Mouse (Mus musculus) kidney, embryonic 16.5 days (tissue): ENCODE data around the gene Rnf24. TPM values are rescaled to one million over a fixed set of nuclear protein-coding genes. Genes with fewer than 3 reads are reported as not detected.

ENCODE experiments used
- ATAC-seq: fragments of 200-750 bp; cut with Nextera tagmentation; 2 replicates; pipeline ENCODE4 v1.8.0; 2017; ENCODE audit warnings: moderate TSS enrichment; ENCODE audit not compliant: low FRiP score, low TSS enrichment
- H3K27ac ChIP-seq: fragments of 300-500 bp; sonication (generic); 2 replicates; pipeline ENCODE4 v1.5.1; 2014; ENCODE audit warnings: low read length
- H3K27me3 ChIP-seq: fragments of 300-500 bp; sonication (generic); 2 replicates; pipeline ENCODE4 v1.6.1; 2014; ENCODE audit warnings: low read length, control low read depth, mixed read lengths; ENCODE audit not compliant: insufficient read depth
- H3K36me3 ChIP-seq: fragments of 300-500 bp; sonication (generic); 2 replicates; pipeline ENCODE4 v1.6.1; 2014; ENCODE audit warnings: low read length, control low read depth, mixed read lengths; ENCODE audit not compliant: insufficient read depth
- H3K4me1 ChIP-seq: fragments of 300-500 bp; sonication (generic); 2 replicates; pipeline ENCODE4 v1.6.1; 2014; ENCODE audit warnings: low read length, control low read depth, mixed read lengths; ENCODE audit not compliant: insufficient read depth
- H3K4me2 ChIP-seq: fragments of 300-500 bp; sonication (generic); replicated peaks from 2 replicates; pipeline ENCODE4 v1.6.1; 2014; ENCODE audit warnings: low read depth, low read length
- H3K4me3 ChIP-seq: fragments of 300-500 bp; sonication (generic); 2 replicates; pipeline ENCODE4 v1.5.1; 2014; ENCODE audit warnings: mild to moderate bottlenecking, low read length
- H3K9ac ChIP-seq: fragments of 300-500 bp; sonication (generic); replicated peaks from 2 replicates; pipeline ENCODE4 v1.6.1; 2014; ENCODE audit warnings: low read length
- H3K9me3 ChIP-seq: fragments of 300-500 bp; sonication (generic); 2 replicates; pipeline ENCODE4 v1.6.1; 2016; ENCODE audit warnings: low read length, control low read depth
- WGBS: fragments of 180-500 bp; shearing (Covaris S2); extraction: QIAGEN DNeasy Blood & Tissue Kit; methylation state at CpG from one replicate; pipeline ENCODE4 v1.1.7; 2014; 5-methylcytosine and 5-hydroxymethylcytosine counted together
- polyA plus RNA-seq: library from polyadenylated mRNA; unstranded; fragments of >200 nt; fragmentation: Nextera tagmentation; extraction: Ambion mirVana; gene quantifications from 2 replicates; pipeline ENCODE4 v1.2.1, GENCODE M21; 2015

Gene Rnf24
- polyA plus RNA-seq, 1 experiment from 2014 or later: 3.6 TPM

DNA sequence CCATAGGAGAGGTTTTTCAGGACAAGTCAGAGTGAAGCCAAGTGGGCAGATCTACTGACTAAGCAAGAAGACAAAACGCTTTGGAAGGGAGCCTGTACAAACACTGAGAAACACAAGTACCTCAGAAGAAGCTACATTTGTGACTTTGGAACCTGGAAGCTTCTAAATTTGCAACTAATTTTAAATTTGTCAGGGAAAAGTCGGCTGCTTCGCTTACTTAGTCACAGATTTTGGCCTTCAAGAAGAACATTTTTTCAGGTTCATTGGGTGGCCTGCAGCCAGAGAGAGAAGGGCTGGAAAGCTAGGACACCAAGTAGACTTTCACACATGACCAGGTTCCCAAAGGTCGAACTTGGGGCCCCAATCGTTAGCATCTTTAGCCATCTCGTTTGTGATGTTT is 21.0 kb upstream of the Rnf24 start:
- no peak overlapping the region for H3K4me3 ChIP-seq
- 81% methylated on average over 6 of the region's 6 CpGs for WGBS
- peaks cover 5% of the 10 kb centered on the region; the same call in 1 of the 2 replicates for H3K9me3 ChIP-seq
- H3K4me1 ChIP-seq: no peaks in the 10 kb centered on the region; the same call in 1 of the 2 replicates
- H3K27me3 ChIP-seq: no peaks in the 10 kb centered on the region
- ATAC-seq: no peak
- H3K9ac ChIP-seq: no peak overlapping the region
- H3K27ac ChIP-seq: no peak overlapping the region
- no peak overlapping the region for H3K4me2 ChIP-seq
- no peaks in the 10 kb centered on the region for H3K36me3 ChIP-seq

DNA sequence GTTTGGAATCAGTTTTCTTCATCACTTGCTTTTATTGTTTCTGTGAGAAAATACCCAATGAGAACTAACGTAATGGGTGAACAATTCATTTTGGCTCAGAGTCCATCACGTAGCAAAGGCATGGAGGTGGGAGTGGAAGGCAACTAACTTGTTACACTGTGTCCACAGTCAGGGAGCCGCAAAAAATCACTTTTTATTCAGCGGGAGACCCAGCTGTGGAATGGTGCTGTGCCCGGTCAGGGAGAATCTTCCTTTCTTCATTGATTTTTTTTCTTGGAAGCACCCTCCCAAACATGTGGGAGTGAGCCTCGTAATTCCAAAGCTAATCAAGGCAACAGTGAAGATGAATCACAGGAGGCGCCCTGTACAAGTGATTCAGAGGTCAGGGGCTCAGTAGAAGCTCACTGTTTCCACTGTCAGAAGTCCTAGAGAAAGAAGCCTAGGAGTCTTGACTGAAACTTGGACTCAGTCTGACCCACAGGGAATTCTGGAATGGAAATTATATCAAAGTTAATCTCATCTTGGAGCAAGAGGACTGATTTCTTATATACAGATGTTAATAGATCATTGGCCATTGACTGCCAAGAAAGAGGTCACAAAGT is 19.7 kb upstream of the Rnf24 start:
- Histone ChIP-seq H3K27ac (no peak overlapping the region), H3K9me3 (peaks cover 5% of the 10 kb centered on the region; the same call in 1 of the 2 replicates), H3K4me2 (no peak overlapping the region), H3K27me3 (no peaks in the 10 kb centered on the region), H3K4me3 (no peak overlapping the region), H3K4me1 (no peaks in the 10 kb centered on the region; the same call in 1 of the 2 replicates), H3K36me3 (no peaks in the 10 kb centered on the region), H3K9ac (no peak overlapping the region)
- ATAC-seq: no peak
- WGBS: 59% methylated on average over 7 of the region's 7 CpGs

DNA sequence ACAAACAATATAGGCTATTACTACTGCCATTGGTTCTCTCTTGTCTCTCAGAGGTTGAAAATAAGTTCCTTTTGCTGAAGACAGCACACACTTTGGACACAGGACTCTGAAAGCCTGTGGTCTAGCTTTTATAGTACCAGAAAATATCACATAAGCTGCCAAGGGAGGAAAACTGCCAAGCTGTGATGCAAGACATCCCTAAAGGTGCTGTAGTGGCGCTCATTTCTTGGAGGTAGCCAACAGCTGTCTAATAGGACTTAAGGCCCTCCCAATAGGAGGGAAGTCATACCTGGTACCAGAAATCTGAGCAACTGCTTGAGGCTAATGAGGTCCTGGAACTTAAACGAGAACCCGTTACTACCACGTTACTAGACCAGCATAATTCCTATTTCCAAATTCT is 19.1 kb upstream of the Rnf24 start:
- no peak for ATAC-seq
- Histone ChIP-seq H3K4me1 (no peaks in the 10 kb centered on the region; the same call in 1 of the 2 replicates), H3K36me3 (no peaks in the 10 kb centered on the region), H3K9me3 (peaks cover 5% of the 10 kb centered on the region), H3K4me3 (no peak overlapping the region), H3K9ac (no peak overlapping the region), H3K27me3 (no peaks in the 10 kb centered on the region), H3K4me2 (no peak overlapping the region), H3K27ac (no peak overlapping the region)
- 90% methylated on average over 4 of the region's 4 CpGs for WGBS

GRCm38 (mm10) chr2:131370828-131371227 is 18.1 kb upstream of the Rnf24 start:
- H3K4me2 ChIP-seq: no peak overlapping the region
- WGBS: 6% methylated on average over 3 of the region's 3 CpGs
- no peak overlapping the region for H3K4me3 ChIP-seq
- H3K27me3 ChIP-seq: no peaks in the 10 kb centered on the region
- peaks cover 5% of the 10 kb centered on the region for H3K9me3 ChIP-seq
- H3K4me1 ChIP-seq: no peaks in the 10 kb centered on the region; the same call in 1 of the 2 replicates
- H3K27ac ChIP-seq: no peak overlapping the region
- ATAC-seq: no peak
- H3K36me3 ChIP-seq: no peaks in the 10 kb centered on the region
- no peak overlapping the region for H3K9ac ChIP-seq

DNA sequence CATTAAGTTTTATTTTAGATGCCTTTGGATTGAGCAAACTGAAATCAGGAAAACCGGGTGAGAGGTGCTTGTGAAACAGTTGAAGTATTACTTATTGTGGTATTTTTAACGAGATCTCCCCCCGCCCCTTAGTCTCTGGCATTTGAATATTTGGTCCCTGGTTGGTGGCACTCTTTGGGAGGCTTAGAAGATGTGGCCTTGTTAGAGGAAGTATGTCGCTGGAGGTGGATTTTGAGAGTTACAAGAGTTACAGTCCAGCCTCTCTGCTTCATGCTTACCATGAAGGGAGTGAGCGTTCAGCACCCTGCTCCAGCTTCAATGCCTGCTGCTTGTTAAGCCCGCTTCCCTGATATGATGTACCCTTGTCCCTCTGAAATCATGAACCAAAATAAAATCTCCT is 12.0 kb upstream of the Rnf24 start:
- Histone ChIP-seq H3K9ac (no peak overlapping the region), H3K27me3 (no peaks in the 10 kb centered on the region), H3K4me1 (no peaks in the 10 kb centered on the region), H3K9me3 (no peaks in the 10 kb centered on the region; the same call in 1 of the 2 replicates), H3K27ac (no peak overlapping the region), H3K36me3 (no peaks in the 10 kb centered on the region), H3K4me3 (no peak overlapping the region), H3K4me2 (no peak overlapping the region)
- 73% methylated on average over 6 of the region's 6 CpGs for WGBS
- ATAC-seq: no peak

- H3K4me3 ChIP-seq: no peak overlapping the region
- ATAC-seq: no peak
- H3K27ac ChIP-seq: no peak overlapping the region
- peaks cover 3% of the 10 kb centered on the region; the same call in 1 of the 2 replicates for H3K4me1 ChIP-seq
- H3K36me3 ChIP-seq: no peaks in the 10 kb centered on the region
- no peaks in the 10 kb centered on the region for H3K9me3 ChIP-seq
- H3K4me2 ChIP-seq: no peak overlapping the region
- no peak overlapping the region for H3K9ac ChIP-seq
- H3K27me3 ChIP-seq: no peaks in the 10 kb centered on the region
Measured at GRCm38 (mm10) chr2:131358481-131358880, 5.8 kb upstream of the Rnf24 start.

GRCm38 (mm10) chr2:131354049-131354448 is 1.4 kb upstream of the Rnf24 start:
- H3K4me2 ChIP-seq: no peak overlapping the region
- H3K36me3 ChIP-seq: no peaks in the 10 kb centered on the region
- no peak overlapping the region for H3K27ac ChIP-seq
- no peak overlapping the region for H3K4me3 ChIP-seq
- no peaks in the 10 kb centered on the region for H3K9me3 ChIP-seq
- no peaks in the 10 kb centered on the region for H3K27me3 ChIP-seq
- 52% methylated on average over 6 of the region's 6 CpGs for WGBS
- H3K4me1 ChIP-seq: peaks cover 8% of the 10 kb centered on the region; the same call in 1 of the 2 replicates
- H3K9ac ChIP-seq: no peak overlapping the region
- ATAC-seq: no peak

GRCm38 (mm10) chr2:131353564-131353915 is 848 bp upstream of the Rnf24 start:
- no peaks in the 10 kb centered on the region for H3K36me3 ChIP-seq
- no peak for ATAC-seq
- H3K9ac ChIP-seq: peak overlapping the region; percentile 95

GRCm38 (mm10) chr2:131351968-131352746 is 535 bp downstream of the Rnf24 start:
- H3K4me1 ChIP-seq: peaks cover 8% of the 10 kb centered on the region; the same call in 1 of the 2 replicates
- WGBS: under 1% methylated on average over 49 of the region's 51 CpGs
- no peaks in the 10 kb centered on the region for H3K9me3 ChIP-seq
- H3K4me3 ChIP-seq: peak overlapping the region; percentile 95
- H3K27me3 ChIP-seq: no peaks in the 10 kb centered on the region
- H3K4me2 ChIP-seq: peak overlapping the region; percentile 93
- peak overlapping the region; percentile 95 for H3K9ac ChIP-seq
- H3K36me3 ChIP-seq: no peaks in the 10 kb centered on the region
- ATAC-seq: peak; percentile 87
- peak overlapping the region; percentile 86 for H3K27ac ChIP-seq

More at GRCm38 (mm10) chr2:131353564-131353915, 848 bp upstream of the Rnf24 start:
- Histone ChIP-seq H3K27me3 (no peaks in the 10 kb centered on the region), H3K4me1 (peaks cover 8% of the 10 kb centered on the region; the same call in 1 of the 2 replicates), H3K4me3 (peak overlapping the region; percentile 95), H3K4me2 (peak overlapping the region; percentile 93), H3K9me3 (no peaks in the 10 kb centered on the region), H3K27ac (no peak overlapping the region)
- WGBS: 9% methylated on average over 3 of the region's 3 CpGs

- 16% methylated on average over 10 of the region's 10 CpGs for WGBS
- Histone ChIP-seq H3K27me3 (no peaks in the 10 kb centered on the region), H3K4me2 (peak overlapping the region; percentile 93), H3K4me3 (peak overlapping the region; percentile 95), H3K36me3 (no peaks in the 10 kb centered on the region), H3K27ac (no peak overlapping the region), H3K4me1 (peaks cover 8% of the 10 kb centered on the region; the same call in 1 of the 2 replicates), H3K9me3 (no peaks in the 10 kb centered on the region), H3K9ac (peak overlapping the region; percentile 95)
- no peak for ATAC-seq
Measured at GRCm38 (mm10) chr2:131351471-131351870, 1.2 kb downstream of the Rnf24 start.
